Mouse (Mus musculus) kidney, adult 2 months (tissue): ENCODE results near the gene Snx6.

Experiments used
- CTCF ChIP-seq: fragments of 200-500 bp; conservative IDR thresholded peaks from 2 replicates; pipeline ENCODE4 v1.5.1; 2011; ENCODE audit warnings: low read depth, mild to moderate bottlenecking, control low read depth, low read length, moderate library complexity, mixed read lengths; ENCODE audit not compliant: insufficient read depth, insufficient read length
- POLR2A ChIP-seq: fragments of 200-500 bp; IDR thresholded peaks from one replicate; pipeline ENCODE4 v1.6.1; 2011; ENCODE audit warnings: low read depth, low read length, control low read depth

DNA sequence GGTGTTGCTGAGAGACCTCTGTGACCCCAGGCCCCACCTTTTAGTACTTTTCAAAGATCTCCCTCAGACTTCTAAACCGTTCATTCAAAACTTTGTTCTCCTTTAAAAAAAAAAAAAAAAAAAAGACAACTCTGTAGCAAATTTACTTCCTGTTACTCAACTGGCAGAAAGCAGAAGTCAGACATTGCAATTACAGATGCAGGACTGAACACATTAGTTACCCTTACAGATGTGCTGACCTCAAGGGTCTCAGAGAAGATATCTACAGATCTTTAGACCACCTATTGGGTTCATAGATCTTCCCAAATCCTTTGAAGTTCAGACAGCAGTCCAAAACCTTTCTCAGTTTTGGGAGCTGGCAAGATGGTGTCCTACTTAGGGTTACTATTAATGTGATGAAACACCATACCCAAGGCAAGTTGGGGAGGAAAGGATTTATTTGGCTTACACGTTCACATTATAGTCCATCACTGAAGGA lies 25.2 kb upstream of the Snx6 start:
- TF ChIP-seq POLR2A (no peak), CTCF (no peak)
